Mouse (Mus musculus): ENCODE data around the gene Mosmo.

Gene Mosmo

DNA sequence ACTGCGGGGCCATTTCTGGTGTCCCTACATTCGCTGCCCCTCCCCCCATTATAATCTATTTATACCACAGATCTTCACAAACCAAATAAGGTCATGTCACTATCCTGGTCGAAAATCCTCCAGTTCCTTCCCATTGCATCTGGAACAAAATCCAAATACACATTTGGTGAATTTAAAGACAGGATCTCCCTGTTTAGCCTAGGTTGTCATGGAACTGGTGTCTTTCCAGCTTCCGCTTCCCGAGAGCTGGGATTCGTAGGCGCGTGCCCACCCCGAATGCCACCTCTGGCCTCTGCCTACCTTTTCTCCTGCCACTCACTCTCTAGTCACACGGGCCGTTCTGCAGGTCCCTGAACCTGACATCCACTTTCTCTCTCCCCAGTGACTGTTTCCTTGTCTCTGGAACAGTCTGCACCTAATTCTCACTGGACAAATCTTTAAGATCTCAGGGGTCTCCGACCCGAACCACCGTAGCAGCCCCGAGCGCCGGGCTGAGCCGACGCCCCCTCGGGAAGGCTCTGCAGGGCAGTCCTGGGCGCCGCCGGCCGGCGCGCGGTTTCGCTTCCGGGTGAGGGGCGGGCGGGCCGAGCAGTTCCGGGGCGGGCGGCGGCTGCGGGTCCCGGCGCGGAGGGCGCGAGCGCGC is at the start of gene Mosmo:
Mosmo (plus strand) TSS at position 618 of the 643 bp plus-strand sequence.
- in situ Hi-C loops (cut with MboI, MseI) = loop anchor here (10.0 kb wide), 1 partner anchor 48 kb away; no protein-coding TSS in a partner anchor

DNA sequence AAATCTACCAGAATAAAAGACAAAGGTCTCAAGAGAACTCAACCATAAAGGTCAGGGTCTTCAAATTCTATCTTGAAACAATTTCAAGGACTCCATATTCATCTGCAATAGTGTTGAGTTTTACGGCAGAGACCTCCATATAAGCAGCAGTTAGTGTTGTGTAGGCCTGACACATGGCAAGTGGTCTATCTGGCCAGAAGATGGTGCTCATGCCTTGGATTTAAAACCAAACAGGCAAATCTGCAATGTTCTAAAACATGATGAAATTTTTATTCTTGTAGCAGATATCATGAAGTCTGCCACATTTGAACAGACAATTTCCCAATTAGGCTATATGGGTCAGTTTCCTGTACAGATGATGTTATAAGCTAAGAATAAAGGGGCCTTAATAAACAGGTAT is 44.9 kb upstream of the Mosmo start:
- in situ Hi-C loops (cut with MboI, MseI) = loop anchor here (10.0 to 25.0 kb wide), 5 partner anchors 192 to 1895 kb away; partner anchors contain the start of genes Tmem159 and Vps35l

DNA sequence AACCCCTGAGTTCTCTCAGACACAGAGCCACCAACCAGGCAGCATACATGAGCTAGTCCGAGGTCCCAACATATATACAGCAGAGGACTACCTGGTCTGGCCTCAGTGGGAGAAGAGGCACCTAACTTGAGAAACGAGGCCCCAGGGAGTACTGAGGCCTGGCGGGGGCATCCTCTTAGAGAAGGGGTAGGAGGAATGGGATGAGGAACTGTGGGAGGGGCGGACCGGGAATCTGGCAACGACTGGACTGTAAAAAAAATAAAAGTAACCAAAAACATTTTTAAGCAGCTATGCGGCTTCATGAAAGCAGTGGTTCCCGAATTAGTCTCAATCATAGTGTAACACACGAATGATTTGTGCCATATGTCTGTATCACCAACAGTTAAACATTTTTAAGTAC is 43.1 kb upstream of the Mosmo start:
- in situ Hi-C loops (cut with MboI, MseI) = loop anchor here (10.0 to 25.0 kb wide), 5 partner anchors 190 to 1897 kb away; partner anchors contain the start of genes Tmem159 and Vps35l

DNA sequence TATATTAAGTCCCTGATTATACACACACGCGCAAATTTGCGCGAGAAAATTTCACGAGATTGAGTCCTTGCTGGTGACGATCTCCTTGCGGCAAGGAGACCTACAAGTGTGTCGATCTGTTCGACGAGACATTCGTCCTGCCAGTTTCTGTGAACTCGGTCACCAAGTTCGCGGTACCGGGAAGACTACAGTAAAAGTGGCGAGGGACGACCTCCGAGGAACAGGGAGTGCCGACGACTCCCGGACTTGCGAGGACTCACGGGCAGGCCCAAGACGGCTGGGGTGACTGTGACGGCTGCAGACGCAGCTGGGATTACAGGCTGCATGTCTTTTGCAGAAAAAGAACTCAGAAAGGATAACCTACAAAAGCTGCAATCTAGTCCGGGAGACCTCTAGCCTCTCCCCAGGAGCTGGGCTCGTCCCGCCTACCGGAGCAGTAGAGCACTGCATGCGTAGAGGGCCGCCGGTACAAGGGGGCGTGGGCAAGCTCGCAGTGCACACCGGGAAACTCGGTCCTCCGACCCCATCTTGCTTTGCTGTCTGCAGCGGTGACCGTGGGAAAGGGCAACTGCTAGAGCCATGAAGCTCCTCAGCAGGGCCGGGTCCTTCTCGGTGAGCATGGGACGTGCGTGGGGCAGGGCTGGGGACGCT is 42.6 kb upstream of the Mosmo start, which contains the start of gene Uqcrc2:
Uqcrc2 (plus strand) TSS at position 466 of the 651 bp plus-strand sequence.
- in situ Hi-C loops (cut with MboI, MseI) = loop anchor here (10.0 to 25.0 kb wide), 5 partner anchors 190 to 1898 kb away; partner anchors contain the start of genes Tmem159 and Vps35l

DNA sequence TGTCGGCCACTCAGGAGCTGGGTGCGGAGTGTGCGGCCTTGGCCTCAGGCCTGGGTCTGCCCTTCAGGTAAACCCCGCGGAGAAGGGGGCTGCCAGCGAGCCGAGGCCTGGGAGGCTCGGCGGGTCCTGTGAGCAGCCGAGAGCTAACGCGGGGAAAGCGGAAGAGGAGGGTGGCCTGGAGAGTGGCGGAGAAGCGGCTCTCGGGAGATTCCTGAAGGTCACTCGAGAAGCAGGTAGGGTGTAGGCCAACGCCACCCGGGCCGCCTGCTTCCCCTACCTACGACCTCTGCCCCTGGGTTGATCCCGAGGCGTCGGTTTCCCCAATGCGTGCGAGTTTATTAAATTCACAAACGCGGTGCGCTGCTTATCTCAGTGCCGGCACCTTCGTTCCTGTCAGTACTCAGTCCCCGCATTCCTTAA is 42.0 kb upstream of the Mosmo start:
- in situ Hi-C loops (cut with MboI, MseI) = loop anchor here (10.0 to 25.0 kb wide), 5 partner anchors 189 to 1898 kb away; partner anchors contain the start of genes Tmem159 and Vps35l

DNA sequence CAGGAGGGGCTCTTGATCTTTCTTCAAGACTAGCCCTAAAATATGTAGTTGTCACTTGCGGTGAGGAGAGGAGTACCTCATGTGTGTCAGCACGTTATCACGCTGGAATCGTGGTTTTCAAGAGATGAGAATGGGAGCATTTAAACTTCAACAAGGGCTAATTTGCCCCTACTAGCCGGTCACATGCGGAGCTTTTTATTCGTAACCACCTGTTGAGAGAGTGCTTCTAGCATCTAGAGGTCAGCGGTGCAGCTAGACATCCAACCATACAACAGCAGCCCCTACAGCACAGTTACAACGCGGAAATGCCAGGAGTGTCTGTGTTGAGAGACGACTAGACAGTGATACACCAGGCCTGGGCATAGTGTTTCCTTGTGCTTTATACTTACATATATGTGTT is 41.6 kb upstream of the Mosmo start:
- in situ Hi-C loops (cut with MboI, MseI) = loop anchor here (10.0 to 25.0 kb wide), 5 partner anchors 189 to 1899 kb away; partner anchors contain the start of genes Tmem159 and Vps35l

DNA sequence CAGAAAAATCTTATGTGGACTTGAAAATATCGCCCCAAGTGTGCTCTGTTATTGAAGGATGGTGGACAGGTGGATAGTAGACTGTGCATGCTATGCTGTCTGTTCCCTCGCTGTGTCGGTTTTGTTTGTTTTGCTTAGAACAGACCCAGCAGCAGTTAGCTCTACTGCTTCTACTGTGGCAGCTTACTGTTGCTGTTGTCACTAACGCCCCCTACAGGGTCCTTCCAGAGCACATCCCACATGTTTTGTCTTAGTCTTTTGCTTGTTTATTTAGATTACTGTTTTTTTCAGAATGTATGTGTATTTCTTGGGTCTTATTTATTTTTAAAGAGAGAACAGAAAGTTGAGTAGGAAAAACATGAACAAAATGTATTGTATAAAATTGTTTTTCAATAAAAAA is 34.2 kb upstream of the Mosmo start:
- in situ Hi-C loops (cut with MboI, MseI) = loop anchor here (25.0 kb wide), 1 partner anchor 1906 kb away; the partner anchor contains the start of gene Vps35l

DNA sequence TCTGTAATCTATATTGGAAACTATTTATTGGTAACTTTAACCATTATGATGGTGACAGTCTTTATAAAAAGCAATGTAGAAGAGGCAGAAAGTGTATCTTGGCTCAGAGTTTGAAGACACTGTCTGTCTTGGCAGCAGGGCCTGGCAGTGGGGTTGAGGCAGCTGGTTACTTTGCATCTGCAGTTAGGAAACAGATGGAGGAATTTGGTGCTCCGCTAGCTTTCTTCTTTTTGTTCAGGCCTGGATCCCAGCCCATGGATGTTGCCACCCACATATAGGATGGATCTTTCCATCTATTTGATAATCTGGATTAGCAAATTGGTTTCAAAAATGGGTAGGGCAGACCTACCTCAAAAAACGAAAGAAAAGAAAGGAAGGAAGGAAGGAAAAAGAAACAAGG is 29.6 kb upstream of the Mosmo start:
- in situ Hi-C loops (cut with MboI, MseI) = loop anchor here (25.0 kb wide), 1 partner anchor 1911 kb away; the partner anchor contains the start of gene Vps35l

DNA sequence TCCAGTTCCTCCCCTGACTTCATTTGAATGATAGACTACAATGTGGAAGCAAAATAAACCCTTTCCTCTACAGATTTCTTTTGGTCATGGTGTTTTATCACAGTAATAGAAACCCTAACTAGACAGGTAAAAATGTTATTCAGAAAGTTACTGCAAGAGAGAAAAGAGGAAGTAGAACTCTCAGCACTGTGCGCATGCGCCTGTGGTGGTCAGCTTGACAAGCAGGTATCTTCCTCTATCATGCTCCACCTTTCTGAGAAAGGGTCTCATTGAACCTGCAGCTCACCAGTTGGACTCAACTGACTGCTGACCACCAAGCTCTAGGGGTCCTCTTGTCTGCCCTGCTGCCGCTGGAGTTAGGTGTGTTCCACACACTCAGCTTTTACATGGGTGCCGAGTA is 15.3 kb upstream of the Mosmo start:
- in situ Hi-C loops (cut with MboI, MseI) = loop anchor here (25.0 kb wide), 1 partner anchor 1025 kb away; no protein-coding TSS in a partner anchor

DNA sequence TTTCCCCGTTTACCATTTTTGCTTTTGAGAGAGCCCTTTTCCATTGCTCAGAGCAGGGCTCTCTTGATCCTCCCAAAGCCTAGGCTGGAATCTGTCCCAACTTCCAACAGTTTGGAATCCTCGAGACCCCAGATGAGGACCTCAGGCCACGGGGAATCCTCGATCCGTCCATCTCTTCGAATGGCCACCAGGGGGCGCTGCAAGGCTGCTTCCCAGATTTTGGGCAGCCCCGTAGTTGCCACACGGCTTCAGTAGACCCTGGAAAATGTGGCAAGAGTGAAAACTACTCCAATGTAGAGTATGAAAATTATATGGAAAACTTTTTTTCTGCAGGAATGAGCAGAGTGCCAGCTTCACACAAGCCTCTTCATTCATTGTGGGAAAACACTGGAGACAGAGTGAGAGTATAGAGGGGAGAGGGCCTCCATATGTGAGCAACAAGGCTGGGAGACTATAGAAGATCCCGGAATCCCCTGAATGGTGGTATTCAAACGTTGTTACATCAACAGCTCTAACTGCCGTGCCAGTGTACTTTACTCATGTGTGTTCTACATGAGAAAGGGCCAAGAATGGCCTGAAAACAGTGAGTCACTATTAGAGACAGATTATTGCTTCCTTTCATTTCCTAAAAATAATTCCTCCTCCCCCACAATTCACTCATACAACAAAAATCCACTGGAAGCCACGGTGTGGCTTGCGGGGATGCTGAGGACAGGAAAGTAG is 7.1 kb upstream of the Mosmo start, which contains the start of gene Pdzd9:
Pdzd9 (minus strand) TSS at position 191 of the 723 bp plus-strand sequence.
- in situ Hi-C loops (cut with MboI, MseI) = loop anchor here (5.0 to 25.0 kb wide), 4 partner anchors 54 to 1017 kb away; no protein-coding TSS in a partner anchor

DNA sequence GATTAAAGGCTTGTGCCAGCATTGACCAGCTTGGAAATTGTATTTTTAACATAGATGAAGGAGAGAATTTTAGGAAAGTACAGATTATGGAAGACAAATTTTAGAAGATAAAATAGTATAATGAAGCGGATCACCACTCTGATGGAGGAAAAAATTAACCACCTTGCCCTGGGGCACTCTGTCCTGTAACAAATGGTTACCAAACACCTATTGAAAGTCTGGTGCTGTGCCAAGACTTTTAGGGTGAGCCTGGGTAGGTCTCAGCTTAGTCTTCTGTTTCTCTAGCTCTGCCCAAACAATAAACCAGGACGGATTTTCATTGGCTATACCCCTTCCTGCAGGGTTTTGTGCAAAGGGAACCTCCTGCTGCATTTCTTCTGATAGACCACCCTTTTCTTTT is 6.1 kb upstream of the Mosmo start:
- in situ Hi-C loops (cut with MboI, MseI) = loop anchor here (5.0 to 25.0 kb wide), 4 partner anchors 54 to 1016 kb away; no protein-coding TSS in a partner anchor

DNA sequence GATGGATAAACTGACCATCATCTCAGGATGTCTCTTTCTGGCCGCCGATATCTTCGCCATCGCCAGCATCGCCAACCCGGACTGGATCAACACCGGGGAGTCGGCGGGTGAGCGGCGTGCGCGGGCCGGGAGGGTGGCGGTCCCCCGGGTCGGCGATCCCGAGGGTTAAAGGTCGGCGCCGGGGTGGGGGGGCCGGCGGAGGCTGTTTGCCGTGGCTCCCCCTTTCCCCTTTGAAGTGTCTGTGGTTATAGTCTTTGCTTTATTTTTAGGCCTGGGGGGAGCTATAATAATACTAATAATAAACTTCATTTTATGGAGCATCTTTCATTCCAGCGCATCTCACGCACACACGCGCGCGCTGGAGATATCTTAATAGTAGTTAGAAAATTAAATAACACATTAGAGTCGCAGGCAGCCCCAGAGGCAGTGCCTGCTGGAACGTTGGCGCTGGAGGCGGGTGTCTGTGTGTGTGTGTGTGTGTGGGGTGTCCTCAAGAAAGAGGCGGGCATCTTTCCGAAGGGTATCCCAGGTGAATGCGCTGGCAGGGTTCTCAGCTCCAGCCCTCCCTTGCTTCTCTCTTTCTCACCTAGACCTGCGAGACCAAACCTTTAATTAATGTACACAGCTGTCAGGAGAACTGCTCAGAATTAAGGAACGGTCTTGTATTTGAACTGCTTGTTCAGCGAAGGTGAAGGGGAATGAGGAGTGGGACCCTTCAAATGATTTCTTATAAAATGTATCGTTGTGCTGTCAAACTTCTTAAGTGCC is 530 bp downstream of the Mosmo start:
- in situ Hi-C loops (cut with MboI, MseI) = loop anchor here (10.0 kb wide), 1 partner anchor 47 kb away; no protein-coding TSS in a partner anchor

DNA sequence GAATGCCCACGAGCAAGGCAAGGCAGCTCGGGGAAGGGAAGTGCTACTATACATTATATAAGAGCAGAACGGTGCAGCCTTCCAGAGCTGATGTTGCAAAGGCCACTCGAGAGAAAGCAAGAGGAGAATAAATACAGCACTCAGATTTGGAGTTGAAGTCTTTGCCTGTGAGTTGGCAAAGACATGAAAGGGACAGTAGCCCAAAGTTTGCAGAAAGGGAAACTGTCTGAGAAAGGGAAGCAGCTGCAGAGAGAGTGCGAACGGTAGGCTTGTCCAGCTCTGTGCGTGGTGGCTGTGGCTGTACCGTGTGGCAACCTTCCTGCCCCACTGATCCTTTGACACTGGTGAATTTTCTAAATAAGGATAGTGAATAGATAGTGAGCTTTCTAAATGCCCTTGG is 1.6 kb downstream of the Mosmo start:
- in situ Hi-C loops (cut with MboI, MseI) = loop anchor here (10.0 kb wide), 1 partner anchor 46 kb away; no protein-coding TSS in a partner anchor

DNA sequence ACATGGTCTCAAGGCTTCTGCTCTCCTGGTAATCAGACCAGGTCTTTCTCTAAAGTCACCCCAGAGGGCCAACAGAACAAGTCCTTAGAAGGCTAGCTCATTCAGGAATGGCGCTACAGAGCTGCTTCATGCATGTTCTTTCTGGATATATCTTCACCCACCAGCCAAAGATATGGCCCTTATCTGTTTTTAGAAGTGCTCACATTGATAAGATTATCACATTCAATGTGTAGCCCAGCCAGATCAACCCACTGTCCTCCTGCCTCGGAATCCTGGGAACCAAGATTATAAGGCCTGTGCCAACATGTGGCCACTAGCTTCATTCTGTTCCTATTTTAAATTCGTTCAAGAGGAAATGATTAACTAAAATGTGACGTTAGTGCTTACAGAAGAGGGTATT is 4.6 kb downstream of the Mosmo start:
- in situ Hi-C loops (cut with MboI, MseI) = no loop called here

DNA sequence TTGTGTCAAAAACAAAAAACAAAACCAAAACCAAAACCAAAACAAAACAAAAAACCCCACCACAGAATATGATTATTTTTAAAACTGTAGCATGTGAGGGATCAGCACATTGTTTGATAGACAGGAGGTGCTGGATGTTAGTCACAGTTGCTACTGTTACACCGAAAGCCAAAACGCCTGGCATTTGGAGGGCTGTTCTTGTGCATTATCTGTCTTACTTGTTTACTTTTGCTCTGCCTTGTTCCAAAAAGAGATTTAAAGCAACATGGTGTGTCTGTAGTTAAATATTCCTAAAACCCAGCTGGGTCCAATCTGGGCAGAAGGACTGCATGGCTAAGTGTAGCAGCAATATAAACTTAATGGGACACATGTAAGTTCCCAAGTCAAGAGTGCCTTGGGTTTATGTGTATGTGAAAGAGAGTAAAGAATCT is 7.3 kb downstream of the Mosmo start:
- in situ Hi-C loops (cut with MboI, MseI) = no loop called here

DNA sequence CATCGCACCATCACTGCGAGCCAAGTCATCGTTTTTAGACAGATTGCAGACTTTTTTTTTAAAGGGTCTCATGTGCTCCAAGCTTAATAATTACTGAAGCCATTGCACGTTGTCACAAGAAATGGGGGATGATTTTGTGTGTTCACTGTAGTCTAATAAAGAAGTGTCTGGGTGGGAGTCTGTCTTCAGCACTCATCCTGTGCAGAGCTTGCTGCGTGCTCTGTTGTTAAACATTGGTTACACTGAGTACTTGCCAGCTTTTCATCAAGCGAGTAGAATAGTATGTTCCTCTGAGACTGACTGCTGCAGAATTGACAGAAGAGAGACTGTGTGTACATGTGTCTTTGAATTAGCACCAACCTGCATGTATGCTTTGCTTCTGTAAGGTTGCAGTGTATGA is 7.8 kb downstream of the Mosmo start:
- in situ Hi-C loops (cut with MboI, MseI) = no loop called here

DNA sequence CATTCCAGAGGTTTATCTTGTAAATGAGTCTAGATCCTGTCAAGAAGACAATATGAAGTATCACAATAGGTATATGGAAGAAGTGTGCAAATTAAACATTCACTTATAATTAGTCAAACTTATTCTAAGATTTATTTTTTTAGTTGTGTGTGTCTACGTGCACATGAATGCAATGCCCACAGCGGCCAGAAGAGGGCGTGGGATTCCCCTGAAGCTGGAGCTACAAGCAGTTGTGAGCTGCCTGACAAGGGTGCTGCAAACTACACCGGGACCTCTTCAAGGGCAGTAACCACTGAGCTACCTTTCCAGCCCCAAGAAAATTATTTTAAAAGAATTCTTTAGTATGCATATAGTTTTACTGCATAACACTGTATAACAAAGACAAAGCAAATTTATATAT is 13.2 kb downstream of the Mosmo start:
- in situ Hi-C loops (cut with MboI, MseI) = no loop called here

DNA sequence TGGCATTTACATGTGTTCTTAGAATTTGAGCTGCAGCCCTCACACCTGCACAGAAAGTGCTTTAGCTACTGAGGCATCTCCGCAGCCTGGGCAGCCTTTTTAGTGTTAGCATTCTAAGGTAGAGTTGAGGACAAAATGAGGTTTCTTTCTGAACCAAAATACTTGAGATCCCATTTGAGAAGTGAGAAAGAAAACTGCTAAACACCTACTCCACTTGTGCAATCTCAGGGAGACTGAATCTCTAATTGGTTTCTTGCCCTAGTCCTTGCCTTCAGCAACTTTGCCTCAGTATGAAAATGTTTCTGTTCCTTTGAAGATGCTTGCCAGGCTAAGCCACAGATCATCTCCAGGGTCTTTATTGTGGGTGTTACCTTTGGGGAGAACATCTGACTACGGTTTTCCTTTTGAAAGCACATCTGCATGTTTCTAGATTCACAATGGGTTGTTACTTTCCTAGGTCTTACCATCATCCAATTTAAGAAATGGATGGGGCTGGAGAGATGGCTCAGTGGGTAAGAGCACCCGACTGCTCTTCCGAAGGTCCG is 16.5 kb downstream of the Mosmo start:
- in situ Hi-C loops (cut with MboI, MseI) = no loop called here

DNA sequence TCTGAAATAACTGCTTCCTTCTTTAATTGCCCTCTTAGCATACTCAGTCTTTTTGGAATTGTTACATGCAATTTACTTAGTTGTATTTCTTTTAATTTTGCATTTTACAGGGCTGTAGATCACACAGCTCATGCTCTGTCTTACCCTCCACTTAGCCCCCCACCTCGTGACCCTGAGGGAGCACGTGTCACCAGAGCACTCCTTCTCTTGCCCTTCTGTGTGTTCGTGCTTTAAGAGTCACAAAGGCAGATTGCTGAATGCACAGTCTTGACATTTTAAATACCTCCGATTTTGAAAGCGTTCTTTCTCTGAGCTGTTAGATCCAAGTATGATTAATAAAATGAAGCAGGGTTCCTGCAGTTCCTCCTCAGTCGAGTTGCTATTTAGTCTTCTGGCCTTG is 17.8 kb downstream of the Mosmo start:
- in situ Hi-C loops (cut with MboI, MseI) = no loop called here

DNA sequence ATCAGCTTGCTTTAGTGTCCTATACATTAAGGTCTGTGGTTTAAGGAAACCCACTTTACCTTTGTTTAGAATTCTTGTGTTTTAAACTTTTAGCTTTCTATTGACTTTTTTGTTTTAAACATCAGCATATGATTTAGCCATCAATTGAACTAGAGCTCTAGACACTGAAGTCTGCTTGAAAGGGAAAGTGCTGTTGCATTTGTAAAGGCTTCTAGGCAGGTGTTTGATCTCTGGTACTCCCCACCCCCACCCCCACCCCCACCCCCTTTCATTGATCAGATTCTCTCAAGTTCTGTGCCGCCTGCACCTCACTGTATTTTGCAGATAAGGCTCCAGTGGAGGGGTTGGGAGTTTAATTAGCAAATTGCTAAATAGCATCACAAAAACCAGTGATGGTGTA is 18.2 kb downstream of the Mosmo start:
- in situ Hi-C loops (cut with MboI, MseI) = no loop called here

Data from T-helper 2 cell (primary cell).